Mouse (Mus musculus): ENCODE data around the gene Lama2. TPM values are rescaled to one million over a fixed set of nuclear protein-coding genes. Genes with fewer than 3 reads are reported as not detected.

Gene Lama2
- total RNA-seq (2021), result 10 to 100 TPM; 12.3 to 12.8 TPM

DNA sequence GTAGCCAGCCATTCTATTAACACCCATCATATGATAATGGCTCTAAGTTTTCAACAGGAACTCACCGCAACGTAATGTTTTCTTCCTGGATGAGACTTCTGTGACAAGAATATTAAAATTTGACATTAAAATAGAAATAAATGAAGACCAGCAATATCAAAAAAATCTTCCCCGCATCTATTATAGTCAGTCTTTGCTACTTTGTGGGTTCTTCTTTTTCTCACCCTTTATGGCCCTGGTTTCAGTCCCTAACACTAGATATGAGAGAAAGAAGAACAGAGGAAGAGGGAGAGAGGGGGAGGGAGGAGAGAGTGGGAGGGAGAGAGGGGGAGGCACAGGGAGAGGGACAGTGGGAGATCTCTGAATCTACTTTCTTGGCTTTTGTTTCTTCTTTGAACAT is at the start of gene Lama2:
TSS of gene Lama2 (minus strand) at position 101 of the 400 bp plus-strand sequence.
- DNase-seq (ENCODE audit: extremely low spot score in 1 of 2, low spot score in 2 of 2), result no peak
- intact Hi-C loops (cut with DNase I), result no loop called here

DNA sequence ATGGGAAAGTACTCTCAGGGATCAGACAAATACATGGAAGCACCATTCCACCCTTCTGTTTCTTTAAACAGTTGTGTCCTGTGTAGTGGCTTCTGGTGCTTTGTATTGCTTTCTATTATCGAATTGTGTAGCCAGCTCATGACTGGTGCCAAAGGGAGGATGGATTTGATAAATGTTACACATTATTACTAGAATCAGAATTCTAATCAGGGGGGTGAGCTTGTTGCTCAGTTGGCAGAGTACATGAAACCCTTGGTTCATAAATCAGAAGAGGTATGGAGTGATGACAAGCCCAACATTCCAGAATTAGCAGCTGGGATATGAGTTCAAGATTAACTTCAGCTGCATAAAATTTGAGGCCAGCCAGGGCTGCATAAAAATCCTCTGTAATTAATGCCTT is 44.8 kb upstream of the Lama2 start:
- DNase-seq (ENCODE audit: extremely low spot score in 1 of 2, low spot score in 2 of 2), result no peak
- intact Hi-C loops (cut with DNase I), result no loop called here

DNA sequence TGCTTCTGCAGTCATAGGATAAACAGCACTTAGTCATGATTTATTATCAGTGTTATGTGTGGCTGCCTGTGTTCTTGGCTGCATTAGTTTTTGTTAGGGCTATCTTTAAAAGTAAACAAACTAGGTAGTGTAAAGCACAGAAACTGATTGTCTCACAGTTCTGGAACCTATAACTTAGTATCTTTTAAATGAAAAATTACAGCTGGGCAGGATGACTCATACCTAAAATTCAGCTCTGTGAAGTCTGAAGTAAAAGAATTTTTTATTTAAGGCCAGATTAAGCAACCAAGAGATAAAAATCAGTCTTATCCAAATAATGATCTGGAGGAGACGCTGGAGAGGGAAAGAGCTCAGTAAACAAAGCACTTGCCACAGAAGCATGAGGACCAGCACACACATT is 43.8 kb upstream of the Lama2 start:
- no peak for DNase-seq (ENCODE audit: extremely low spot score in 1 of 2, low spot score in 2 of 2)
- intact Hi-C loops (cut with DNase I), result no loop called here

DNA sequence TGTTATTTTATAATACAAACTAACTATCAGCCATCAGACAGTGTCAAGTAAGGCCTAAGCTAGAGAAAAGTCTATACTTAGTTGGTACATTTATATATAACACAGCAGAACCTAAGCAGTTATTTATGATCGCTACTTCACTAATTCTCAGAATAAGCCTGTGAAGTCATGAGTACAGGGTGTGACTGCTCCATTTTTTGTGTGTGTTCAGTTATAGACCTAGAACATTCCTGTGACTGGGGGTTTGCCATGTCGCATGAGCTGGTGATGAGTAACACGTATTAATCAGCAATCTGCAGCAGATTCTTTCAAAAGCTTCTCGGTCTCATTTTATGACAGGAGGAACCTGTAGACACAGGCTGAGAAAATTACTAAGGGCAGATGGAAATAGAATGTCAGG is 34.6 kb upstream of the Lama2 start:
- intact Hi-C loops (cut with DNase I), result no loop called here
- peak in 1 of 2 experiments; percentile 8 for DNase-seq (ENCODE audit: extremely low spot score in 1 of 2, low spot score in 2 of 2)

DNA sequence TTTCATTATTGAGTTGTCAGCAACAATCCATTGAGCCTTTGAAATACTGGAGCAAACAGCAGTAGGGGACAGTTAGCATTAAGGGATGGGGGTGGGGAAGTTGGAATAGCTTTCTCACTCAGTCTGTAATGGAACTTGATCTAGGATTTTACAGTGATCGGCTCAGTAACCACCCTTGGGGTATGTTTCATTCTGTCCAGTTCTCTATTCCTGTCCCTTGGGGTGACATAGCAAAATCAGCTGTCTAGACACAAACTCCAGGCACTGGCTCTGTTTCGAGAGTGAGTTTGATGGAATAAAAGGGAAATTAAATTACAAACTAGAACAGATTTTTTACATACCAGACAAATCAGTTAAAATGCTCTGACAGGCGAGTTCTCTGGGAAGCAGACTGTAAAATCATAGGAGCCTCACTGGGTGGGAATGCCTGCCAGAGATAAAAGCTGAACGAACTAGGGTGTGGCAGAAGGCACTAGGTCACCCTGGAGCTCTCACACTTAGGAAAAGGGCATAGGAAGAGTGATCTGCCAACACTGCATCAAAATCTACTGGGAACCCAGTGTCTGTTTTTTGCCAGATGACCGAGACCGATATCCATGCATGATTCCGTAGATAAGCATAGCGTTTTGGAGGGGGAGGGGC is 33.3 kb upstream of the Lama2 start:
- no peak for DNase-seq (ENCODE audit: extremely low spot score in 1 of 2, low spot score in 2 of 2)
- intact Hi-C loops (cut with DNase I), result no loop called here

DNA sequence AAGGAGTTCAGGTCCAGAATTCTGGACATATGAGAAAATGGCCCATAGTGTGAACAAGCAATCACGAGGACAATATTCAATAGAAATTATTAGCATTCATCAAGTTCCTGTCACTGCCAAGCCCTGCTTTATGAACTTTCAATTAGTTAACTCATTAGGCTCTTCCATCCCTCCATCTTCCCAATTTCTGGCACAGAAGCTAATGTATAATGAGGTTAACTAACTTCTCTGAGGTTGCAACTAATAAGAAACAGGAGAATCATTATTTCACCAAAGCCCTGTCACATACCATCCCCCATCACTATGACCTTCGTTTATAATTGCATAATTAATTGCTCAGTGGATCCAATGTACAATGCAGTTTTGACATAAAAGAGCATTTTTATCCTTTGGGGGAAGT is 16.2 kb upstream of the Lama2 start:
- intact Hi-C loops (cut with DNase I), result no loop called here
- no peak for DNase-seq (ENCODE audit: extremely low spot score in 1 of 2, low spot score in 2 of 2)

DNA sequence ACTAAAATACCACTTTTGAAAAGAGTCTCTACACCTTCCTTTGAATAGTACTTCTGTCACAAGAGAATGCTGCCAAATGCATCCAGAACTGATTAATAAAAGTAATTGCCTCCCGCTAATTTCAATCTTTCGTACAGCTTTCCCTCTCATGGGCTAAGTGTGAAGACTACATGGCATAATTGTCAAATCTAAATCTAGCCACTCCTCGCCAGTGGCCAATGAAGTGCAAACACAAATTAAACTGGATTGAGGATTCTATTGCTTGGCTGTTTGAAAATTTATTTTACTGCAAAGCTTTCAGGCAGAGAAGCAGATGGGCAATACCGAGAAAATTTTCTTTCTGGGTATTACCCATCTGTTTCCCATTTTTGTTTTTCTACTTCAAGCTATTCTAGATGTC is 11.4 kb upstream of the Lama2 start:
- peak in 1 of 2 experiments; percentile 23 for DNase-seq (ENCODE audit: extremely low spot score in 1 of 2, low spot score in 2 of 2)

DNA sequence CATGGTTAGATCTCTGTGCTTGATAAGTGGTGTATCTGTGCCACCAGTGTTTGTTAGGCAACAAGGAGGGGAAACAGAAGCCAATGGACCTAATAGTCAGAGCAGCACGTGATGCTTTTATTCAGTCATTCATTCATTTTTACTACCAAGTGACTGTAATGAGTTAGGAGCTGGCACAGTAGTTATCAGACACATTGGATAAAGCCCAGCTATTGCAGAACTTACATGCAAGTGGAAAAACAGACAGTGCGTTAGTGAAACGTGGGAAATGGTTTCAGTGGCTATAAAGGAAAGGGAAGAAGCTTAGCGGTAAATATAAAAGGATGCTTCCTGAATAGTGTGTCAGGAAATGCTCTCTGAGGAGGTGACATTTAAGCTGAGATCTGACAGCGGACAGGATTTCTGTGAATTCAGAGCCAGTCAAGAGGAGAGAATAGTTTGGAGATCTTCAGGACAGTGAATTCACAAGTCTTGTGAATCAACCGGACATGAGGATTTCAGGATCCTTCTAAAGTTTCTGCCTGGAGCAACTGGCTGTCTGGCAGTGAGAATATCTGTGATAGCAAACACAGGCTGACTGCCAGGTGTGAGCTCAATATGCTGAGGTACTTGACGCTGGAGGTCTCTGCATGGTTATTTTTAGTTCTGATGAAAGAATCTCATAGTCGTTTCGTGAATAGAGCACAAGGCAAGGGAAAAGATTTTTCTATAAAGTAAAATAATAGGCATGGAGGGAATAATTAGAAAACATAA is 2.3 kb upstream of the Lama2 start:
- DNase-seq (ENCODE audit: extremely low spot score in 1 of 2, low spot score in 2 of 2), result no peak
- intact Hi-C loops (cut with DNase I), result no loop called here

More for the DNA sequence above, 11.4 kb upstream of the Lama2 start:
- intact Hi-C loops (cut with DNase I), result no loop called here

DNA sequence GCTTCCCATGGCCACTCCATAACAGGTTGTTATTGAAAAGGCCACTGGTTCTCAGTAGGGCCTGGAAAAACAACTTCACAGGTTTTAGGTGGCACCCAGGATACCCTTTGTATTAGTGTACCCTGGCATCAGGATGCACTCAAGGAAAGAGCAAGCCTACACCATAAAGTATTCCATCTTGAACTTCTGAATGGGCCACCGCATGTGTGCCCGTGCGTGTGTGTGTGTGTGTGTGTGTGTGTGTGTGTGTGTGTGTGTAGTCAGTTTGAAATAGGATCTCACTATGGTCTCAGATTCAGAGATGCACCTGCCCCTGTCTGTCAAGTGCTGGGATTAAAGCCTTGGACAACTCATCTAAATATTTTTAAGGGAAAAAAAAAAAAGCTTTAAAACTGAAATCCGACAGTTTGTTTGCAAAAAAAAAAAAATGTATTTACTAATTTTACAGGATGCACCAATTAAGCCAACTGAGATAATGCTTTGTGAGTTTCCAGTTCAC is 2.0 kb downstream of the Lama2 start:
- intact Hi-C loops (cut with DNase I), result no loop called here

DNA sequence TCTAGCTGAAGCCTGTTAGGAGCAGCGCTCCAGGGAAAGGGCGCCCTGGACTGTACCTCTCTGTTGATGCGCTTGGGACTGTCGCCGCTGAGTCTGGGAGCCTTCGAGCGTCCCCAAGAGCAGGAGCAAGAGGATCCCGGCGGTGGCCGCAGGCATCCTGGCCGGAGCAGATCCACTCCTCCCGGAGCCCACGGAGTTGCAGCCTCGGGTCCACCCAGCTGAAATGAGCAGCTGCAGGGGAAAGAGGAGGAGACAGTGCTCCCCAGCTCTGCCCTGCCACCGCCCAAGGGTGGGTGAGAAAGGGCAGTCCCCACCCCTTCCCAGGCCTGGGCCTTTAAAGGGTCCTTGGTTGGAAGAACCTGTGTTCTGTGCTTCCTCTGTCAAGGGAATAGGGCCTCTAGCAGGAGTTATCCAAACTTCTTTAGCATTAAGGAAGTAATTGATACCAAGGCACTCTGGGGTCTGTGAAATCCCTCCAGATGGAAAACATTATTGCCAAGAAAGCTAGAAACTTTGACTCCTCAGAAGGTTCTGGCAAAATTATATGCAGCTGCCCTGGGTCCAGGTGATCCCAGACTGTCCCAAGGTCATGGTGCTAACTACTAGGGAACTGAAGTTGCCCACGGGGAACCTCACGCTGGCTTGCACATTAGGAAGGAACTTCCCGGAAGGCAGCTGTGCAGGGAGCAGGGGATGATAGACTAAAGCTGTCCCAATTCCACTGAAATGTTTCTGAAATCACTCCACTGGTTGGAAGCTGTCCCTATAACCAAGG is 2.7 kb downstream of the Lama2 start:
- peak in 1 of 2 experiments; percentile 46 for DNase-seq (ENCODE audit: extremely low spot score in 1 of 2, low spot score in 2 of 2)
- intact Hi-C loops (cut with DNase I), result no loop called here

More for the DNA sequence above, 2.0 kb downstream of the Lama2 start:
- DNase-seq (ENCODE audit: extremely low spot score in 1 of 2, low spot score in 2 of 2), result no peak

DNA sequence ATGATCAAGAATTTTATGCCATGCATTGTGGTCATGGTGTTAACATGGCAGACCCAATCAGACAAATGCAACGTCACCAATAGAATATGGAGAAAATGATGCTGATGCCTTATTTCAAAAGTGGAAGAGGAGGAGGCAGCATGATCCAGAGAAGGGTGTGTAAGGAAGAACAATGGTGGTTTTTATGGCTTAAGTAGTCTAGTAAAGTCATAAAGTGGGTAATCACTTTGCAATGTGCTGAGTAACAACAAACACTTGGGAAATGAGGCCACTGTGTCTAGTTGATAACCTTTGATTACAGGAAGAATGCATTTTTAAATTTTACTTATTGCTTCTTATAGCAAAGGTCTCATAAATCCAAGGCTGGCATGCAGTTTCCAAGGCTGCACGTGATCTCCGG is 23.9 kb downstream of the Lama2 start:
- DNase-seq (ENCODE audit: extremely low spot score in 1 of 2, low spot score in 2 of 2), result no peak
- intact Hi-C loops (cut with DNase I), result no loop called here

DNA sequence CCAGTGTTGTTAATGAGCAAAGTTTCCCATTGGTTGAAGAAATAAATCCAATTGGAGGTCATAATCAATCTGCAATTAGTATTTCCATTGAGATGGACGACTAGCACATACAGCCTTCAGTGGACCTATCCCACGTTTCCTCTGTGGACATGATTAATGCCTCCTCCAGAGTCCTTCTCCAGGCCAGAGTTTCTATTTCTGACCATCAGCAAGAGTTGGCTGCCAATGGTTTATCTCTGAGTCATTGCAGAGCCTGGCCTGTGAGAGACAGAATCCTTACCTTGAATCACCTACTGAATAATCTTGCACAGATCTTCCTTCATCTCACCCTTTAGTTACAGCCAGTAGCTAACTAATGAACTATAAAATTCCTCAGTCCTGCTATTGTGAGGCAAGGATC is 86.3 kb downstream of the Lama2 start:
- intact Hi-C loops (cut with DNase I), result no loop called here
- DNase-seq (ENCODE audit: extremely low spot score in 1 of 2, low spot score in 2 of 2), result no peak

DNA sequence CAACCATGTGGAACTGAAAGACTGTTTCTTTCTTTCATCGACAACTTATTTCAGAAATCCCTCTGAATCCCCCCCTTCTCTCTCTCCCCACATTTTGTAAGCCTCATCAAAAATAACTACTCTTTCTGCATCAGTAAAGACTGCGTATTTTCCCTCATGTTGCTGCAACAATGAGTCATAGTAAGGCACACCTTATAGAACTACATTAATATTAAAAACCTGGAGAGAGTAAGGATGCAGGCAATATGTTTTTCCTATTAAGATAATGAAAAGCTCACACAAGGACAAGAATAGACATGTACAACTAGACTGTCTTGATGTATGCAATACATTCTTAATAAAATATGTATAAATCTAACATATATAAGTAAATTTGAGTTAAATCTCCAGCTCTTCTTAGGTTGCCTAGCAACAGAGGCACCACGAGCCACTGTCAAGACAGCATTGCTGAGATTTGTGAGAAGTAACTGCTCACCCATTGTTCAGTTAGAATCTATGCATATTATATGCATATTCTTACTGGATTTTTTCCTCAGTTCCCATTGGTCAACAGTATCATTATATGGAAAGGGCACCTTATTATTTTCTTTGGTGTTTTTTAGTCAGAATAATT is 110.6 kb downstream of the Lama2 start:
- intact Hi-C loops (cut with DNase I), result no loop called here
- peak in 1 of 2 experiments; percentile 33 for DNase-seq (ENCODE audit: extremely low spot score in 1 of 2, low spot score in 2 of 2)

DNA sequence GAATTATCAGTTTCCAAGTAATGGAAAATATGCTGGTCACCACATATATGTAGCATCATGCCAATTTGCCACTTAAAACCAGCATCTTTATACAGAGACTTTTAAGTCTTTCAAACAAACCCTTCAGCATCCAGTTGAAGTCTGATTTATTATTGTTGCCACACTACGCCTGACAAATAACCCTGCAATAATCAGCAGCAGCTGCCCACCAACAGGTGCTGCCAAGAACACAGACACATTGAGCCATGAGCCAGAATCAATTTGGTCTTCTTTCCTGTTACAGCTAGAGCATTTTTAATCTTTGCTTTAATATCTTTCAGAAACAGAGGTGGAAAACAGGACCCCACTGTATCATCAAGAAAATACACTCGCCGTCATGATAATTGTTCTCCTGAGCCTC is 118.7 kb downstream of the Lama2 start:
- DNase-seq (ENCODE audit: extremely low spot score in 1 of 2, low spot score in 2 of 2), result no peak
- intact Hi-C loops (cut with DNase I), result no loop called here

DNA sequence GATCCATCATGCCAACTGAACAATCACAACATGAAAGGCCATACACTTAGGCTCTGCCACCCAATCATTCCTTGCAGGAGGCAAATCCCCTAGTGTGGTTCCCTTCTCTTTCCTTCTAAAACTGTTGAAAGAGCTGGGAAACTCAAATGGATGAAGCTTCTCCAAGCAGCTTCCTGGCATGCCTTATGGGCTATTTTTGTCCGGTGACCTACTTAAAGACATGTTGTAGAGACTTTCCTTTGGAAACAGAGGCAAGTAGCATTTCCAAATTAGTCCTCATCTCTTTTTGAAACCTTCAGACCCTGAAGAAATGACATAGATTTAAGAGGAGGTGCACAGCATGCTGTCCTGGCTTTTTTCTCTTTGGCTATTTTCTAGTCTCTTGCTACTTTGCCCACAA is 131.1 kb downstream of the Lama2 start:
- intact Hi-C loops (cut with DNase I), result no loop called here
- DNase-seq (ENCODE audit: extremely low spot score in 1 of 2, low spot score in 2 of 2), result no peak

DNA sequence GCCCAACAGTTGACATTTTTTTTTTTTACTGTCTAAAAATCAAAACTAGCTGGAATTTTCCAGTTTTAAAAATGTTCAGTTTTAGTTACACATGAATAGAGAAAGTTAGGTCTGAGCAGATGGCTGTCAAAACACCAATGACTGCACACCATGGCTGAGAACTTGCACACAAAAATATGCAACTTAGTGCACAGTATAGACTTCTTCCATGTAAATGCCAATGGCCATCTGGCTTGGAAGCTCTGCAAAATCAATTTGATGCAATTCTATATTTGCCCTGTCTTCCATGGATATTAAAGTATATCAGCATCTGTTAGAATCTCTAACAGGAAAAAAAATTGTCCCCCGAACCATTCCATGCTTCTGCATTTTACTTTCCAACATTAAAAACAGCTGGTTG is 135.5 kb downstream of the Lama2 start:
- DNase-seq (ENCODE audit: extremely low spot score in 1 of 2, low spot score in 2 of 2), result peak in 1 of 2 experiments; percentile 60
- intact Hi-C loops (cut with DNase I), result no loop called here

DNA sequence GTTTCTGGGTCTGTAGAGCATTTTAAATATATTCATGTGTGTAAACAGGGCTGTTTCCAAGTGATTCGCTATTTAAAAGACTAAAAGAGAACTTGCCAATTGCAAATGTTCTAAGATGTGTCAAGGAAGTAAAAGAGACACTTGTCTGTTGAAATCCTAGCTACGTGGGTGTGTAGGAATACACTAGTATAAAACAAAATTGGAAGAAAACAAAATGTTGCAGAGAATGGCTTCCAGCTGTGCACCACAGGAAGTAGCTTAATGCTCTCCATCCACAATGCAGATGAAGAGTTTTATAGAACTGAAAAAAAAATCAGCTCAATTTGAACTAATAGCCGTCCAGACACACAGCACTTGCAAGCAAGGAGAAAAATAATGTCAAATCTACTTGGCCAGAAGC is 144.0 kb downstream of the Lama2 start:
- DNase-seq (ENCODE audit: extremely low spot score in 1 of 2, low spot score in 2 of 2), result no peak
- intact Hi-C loops (cut with DNase I), result loop anchor here (5.0 to 10.0 kb wide), 2 partner anchors 341 to 597 kb away; partner anchors contain the start of gene Ptprk

DNA sequence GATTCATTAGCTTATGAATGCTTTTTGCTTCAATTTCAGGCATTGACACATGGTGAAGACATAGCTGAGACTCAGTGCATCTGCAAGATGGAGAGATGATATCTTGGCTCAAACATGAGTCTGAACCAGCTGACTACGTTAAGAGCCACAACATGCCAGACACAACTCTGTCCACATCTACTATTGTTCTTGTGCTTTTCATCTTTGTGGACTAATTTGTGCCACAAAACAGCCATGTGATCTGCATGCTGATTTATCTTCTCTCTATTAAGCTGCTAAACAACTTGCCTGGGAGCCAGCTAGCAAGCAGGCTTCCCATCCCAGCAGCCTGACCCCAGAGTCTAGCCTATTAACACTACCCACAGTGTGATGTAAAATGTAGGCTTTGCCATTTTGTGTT is 151.3 kb downstream of the Lama2 start:
- DNase-seq (ENCODE audit: extremely low spot score in 1 of 2, low spot score in 2 of 2), result no peak
- intact Hi-C loops (cut with DNase I), result no loop called here
